Mouse (Mus musculus) gonadal fat pad, adult 2 months (tissue): ENCODE measurements around the gene Hikeshi. TPM values are rescaled to one million over a fixed set of nuclear protein-coding genes. Genes with fewer than 3 reads are reported as not detected.

Source experiments
- DNase-seq: peaks from one replicate; pipeline ENCODE4 v3.0.0-alpha.2; 2012; ENCODE audit warnings: low read depth
- polyA plus RNA-seq: library from polyadenylated mRNA; depleted of rRNA; stranded (reverse); fragments of >200 nt; gene quantifications from 2 replicates; pipeline ENCODE4 v1.2.3, GENCODE M21; 2012; rRNA removed

Hikeshi gene
- polyA plus RNA-seq, 1 experiment: 41.4 TPM

DNA sequence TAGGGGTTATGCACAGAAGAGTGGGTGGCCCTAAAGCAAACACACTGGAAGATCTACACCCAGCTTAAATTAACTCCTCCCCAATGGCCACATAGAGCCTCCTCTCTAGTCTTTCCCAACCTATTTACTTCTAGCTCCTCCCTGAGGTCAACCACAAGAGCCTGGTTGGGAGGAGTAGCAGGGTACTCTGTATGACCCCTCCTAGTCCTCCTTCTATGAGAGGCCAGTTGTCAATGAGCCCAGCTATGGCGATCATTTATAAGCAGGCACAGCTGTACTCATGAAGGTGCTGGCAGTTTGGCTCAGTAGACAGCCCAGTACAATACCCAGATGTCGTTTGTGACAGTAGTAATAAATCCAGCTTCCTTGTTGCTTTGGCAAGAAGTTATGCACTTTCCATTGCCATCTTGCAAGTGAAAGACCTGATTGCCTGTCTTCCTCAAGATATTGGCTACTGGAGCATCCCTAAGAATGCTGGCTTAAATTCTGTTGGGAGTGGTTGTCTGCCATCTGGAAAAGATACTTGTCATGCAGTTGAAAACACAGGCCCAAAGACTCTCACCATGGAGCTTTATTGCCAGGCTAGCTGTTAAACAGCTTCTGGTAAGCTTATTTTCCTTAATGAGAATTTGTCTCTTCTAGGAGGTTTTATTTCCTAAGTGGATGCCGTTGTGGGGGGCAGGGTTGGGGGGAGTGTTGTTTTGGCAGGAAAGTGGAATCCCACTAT lies 27.4 kb downstream of the Hikeshi start:
- no peak for DNase-seq

DNA sequence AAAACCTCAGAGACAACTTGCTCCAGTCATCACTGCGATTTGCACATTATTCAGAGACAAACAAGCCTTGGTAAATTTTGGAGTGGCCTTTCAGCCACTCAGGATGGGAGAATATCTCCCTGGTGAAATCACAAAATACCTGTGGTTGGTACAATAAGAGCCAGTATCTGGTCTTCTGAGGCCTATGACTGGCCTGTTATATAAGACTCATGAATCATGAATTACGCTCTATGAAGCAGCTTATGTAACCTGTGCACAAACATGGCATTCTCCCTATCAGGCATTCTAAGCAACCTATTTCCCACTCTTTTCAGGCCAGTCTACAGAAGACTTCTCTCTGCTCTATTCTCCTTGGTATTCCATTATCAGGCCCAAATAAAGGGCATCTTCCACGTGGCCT lies 28.6 kb downstream of the Hikeshi start:
- DNase-seq: no peak

DNA sequence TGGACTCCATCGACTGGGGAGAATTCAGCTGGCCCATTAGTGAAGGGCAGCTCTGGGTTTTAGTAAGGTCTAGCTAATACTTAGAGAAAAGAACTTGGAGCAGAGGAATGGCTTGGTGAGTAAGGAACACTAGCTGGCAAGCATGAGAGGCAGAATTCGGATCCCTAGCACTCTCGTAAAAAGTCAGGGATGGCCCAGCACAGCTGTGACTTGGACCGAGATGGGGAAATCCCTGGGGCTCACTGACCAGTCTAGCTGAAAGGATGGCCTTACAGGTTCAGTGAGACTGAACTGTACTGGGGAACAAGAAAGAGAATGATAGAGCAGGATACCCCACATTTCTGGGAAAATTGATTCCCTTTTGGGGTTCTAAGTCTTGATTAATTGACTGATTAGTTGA lies 31.3 kb downstream of the Hikeshi start:
- DNase-seq: no peak

DNA sequence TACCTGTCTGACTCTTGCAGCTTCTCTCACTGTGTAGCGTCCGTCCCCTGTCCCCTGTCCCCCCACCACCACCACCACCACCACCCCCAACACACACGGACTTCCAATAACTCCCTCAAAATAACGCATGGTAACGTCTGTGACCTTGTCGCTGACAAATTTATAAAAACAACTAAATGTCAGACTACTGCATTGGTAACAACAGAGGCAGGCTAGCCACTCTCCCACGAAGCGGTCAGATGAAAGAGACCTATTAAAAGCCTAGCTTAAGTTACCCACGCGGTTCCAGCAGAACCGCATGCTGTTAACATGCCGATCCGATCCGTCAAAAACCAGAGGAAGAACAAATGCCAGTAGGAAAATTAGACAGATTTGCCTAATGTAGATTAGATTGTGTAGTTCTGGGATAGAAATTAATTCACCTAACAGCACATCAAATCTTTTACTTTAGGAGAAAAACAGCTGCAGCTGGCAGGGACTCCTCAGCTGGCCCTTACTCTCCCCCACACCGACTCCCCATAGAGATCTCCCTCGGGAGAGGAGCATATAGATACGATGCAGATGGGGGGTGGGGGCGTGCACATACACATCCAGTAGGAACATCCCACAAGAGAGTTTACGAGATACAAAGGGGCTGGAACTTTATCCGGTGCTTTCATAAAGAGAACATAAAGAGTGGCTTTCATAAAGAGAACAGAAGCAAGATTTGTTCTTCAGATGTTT lies 31.9 kb downstream of the Hikeshi start:
- no peak for DNase-seq

DNA sequence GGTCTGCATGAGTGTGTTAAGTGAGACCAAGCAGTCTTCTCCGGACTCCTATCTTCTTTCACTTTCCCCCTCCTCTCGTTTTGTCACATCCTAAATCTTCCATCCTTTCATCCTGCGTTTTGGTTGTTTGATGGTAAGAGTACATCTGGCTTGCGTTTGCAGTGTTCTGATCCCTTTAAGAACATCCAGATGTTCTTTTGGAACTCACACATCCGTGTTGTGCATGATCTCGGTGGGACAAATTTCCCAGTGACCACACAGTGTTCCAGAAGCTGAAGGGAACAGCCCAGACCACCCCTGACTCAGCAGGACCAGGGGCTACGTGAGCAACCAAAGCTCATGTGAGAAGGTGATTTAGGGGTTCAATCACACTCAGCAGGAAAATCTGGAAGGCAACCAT lies 32.6 kb downstream of the Hikeshi start:
- DNase-seq: no peak

DNA sequence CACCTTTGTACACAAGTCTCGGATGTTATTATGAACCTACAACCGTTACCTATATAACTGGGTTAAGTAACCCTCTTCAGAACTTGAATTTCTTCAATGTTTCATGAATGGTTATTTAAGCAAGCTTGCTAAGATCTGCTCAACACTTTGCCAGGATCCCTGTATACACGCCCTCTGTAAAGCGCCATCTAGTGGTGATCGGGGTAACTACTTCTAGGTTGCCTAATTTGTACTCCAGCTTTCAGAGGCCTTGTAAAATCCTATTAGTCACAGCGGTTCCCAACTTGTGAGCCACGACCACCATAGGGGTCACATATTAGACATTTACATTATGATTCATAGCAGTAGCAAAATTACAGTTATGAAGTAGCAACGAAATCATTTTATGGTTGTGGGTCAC lies 33.1 kb downstream of the Hikeshi start:
- no peak for DNase-seq

DNA sequence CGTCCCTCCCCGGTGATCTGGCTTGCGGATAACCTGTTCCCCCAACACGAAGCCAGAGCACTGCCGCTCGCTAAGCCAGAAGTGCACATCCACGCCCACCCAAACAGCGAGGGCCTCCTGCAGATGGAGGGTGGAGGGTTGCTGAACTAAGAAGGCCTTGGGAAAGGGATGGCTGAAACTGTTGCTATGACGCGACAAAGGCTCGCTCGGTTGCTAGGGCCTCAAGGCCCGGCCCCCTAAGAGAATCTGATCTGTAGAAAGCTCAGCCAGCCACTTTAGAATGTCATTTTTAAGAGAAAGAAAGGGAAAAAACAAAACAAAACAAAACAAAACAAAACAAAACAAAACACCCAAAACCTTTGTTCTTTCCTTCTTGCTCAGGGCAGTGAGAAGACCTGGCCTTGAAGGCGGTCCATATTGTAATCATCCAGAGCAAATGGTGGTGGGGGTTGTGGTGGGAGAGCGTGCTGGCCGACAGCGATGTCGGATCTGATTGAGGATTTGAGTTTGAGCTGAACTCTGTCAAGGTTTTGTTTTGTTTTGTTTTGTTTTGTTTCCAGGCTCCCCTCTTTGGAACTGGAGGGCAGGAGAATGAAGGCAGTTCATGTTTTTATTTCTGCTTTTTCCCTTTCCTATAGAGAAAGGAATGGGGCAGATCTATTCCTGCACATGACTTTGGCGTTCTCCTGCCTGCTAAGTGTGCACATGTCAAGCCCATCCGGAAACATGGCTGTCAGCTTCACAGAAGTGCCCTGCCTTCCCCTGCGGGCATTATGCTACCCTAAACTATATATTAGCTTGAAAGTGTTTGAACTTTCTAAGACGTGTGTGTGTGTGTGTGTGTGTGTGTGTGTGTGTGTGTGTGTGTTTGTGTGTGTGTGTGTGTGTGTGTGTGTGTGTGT lies 37.3 kb downstream of the Hikeshi start, which contains the start of gene Ccdc81:
Ccdc81 (minus strand) TSS at position 188 of the 902 bp plus-strand sequence.
- DNase-seq: no peak

DNA sequence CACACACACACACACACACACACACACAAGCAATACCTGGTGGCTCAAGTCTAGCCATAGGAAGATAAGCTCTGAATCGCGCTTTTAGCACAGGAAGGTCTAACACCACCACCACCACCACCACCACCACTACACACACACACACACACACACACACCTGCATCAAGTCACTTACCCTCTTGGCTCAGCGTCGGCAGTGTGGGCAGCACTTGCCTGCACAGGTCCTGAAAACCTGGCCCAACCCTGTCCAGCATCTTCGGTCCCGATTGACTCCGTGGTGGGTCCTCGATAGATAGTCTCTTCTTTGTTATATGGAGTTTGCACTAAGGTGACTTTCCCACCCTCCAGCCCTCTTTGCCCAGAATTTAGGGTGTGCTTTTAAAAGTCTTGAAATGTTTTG lies 38.0 kb downstream of the Hikeshi start:
- no peak for DNase-seq

DNA sequence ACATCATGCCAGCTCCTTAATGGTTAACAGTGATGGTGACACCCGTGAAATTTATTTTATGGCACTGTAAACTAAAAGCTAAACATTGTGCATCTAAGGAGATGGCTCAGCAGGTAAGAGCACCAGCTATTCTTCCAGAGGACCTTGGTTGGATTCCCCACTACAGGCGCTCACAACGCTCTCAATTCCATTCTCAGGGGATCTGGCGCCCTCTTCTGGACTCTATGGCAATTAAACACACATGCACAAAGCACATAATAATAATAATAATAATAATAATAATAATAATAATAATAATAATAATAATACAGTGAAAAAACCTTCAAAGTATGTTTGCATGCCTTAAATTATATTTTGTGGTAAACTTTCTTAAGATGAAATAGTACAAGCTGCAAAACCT lies 49.1 kb downstream of the Hikeshi start:
- DNase-seq: no peak

DNA sequence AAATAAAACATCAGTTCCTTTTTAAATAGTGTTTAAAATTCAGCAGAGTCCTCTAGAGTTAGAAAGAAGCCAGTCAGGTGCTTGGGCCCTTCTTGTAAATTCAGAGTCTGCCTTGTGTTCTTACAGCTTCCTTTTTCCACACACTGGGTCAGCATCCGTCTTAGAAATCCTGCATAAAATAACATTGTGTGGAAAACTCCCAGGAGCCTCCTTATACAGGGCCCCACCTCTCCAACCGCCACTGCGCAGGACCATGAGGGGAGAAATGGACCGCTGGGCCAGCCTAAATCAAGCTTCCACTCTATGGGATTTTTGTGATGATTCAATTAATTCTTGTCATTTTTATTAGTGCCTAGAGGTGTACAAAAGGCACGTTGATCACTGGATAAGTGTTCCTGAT lies 49.6 kb downstream of the Hikeshi start:
- DNase-seq: no peak

DNA sequence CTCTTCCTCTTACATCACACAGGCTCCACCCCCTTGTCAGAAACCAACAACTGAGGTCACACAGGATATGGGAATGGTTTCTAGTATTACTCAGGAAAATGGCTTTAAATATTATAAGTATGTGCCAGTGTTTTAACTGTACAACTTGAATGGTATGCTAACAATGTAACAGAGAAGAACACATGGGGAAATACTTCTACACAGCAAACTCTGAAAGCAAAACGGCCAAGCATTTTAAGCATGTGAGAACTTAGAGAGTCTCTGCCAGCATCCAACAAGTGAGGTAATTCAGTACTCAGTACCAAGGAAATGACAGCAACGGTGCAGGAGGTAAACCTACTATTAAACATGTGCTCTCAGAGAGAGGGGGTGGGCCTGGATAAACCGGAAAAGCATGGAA lies 56.5 kb downstream of the Hikeshi start:
- no peak for DNase-seq

DNA sequence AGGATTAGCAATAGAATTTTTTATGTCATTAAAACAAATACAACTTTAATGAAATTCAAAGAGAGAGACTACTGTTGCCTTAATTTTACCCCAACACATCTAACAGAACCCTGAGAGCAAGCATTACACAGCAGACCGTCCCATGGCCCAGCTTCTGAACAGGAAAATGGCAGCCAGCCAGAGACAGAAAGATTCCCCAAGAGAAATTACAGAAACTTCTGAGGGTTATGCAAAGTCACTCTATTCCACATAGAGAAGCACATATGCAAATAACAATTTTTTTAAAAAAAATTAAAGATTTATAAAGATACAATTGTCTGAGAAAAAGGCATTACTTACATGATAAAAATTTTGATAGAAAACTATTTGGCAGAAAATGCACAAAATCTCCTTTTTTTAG lies 61.3 kb downstream of the Hikeshi start:
- no peak for DNase-seq

Other genes starting within 250 kb of the Hikeshi start
- 0.27 and 0.39 TPM in 2 replicates for gene Ccdc81, start 37.6 kb downstream of the Hikeshi start, polyA plus RNA-seq
- 10.1 and 12.4 TPM in 2 replicates for gene Eed, start 39.8 kb upstream of the Hikeshi start, polyA plus RNA-seq
- gene Picalm, start 189.0 kb upstream of the Hikeshi start, polyA plus RNA-seq: 63.1 and 68.4 TPM in 2 replicates